Mouse (Mus musculus) brain, embryonic 14.5 days (tissue): ENCODE data around the gene Nipsnap3a. TPM values are rescaled to one million over a fixed set of nuclear protein-coding genes. Genes with fewer than 3 reads are reported as not detected.

Experiments
- DNase-seq: peaks from one replicate; pipeline ENCODE4 v3.0.0-alpha.2; 2011; ENCODE audit warnings: low read depth
- CTCF ChIP-seq: fragments of 200-500 bp; IDR thresholded peaks from 2 replicates; pipeline ENCODE4 v1.5.1; 2012; ENCODE audit warnings: inconsistent platforms, mild to moderate bottlenecking, moderate library complexity, borderline replicate concordance; ENCODE audit not compliant: insufficient read depth, insufficient read length; ENCODE audit errors: extremely low read depth
- POLR2A ChIP-seq: fragments of 200-500 bp; IDR thresholded peaks from 2 replicates; pipeline ENCODE4 v1.6.1; 2012; ENCODE audit warnings: mild to moderate bottlenecking, inconsistent platforms, borderline replicate concordance; ENCODE audit not compliant: poor library complexity, insufficient read depth, insufficient read length, severe bottlenecking; ENCODE audit errors: extremely low read depth
- polyA plus RNA-seq: library from polyadenylated mRNA; depleted of rRNA; stranded (reverse); fragments of >200 nt; gene quantifications from 2 replicates; pipeline ENCODE4 v1.2.3, GENCODE M21; 2012; rRNA removed

The Nipsnap3a gene
- polyA plus RNA-seq, 1 experiment = not detected

GRCm38 (mm10) chr4:53014421-53014820 is 25.3 kb downstream of the Nipsnap3a start:
- DNase-seq = no peak
- no peak for TF ChIP-seq POLR2A
- no peak for TF ChIP-seq CTCF

GRCm38 (mm10) chr4:53015024-53015423 is 26.0 kb downstream of the Nipsnap3a start:
- no peak for DNase-seq
- TF ChIP-seq POLR2A = no peak
- no peak for TF ChIP-seq CTCF

GRCm38 (mm10) chr4:53018392-53018791 is 29.3 kb downstream of the Nipsnap3a start:
- DNase-seq = no peak
- TF ChIP-seq CTCF (no peak), POLR2A (no peak)

GRCm38 (mm10) chr4:53023189-53023925 is 34.3 kb downstream of the Nipsnap3a start:
- TF ChIP-seq CTCF = no peak
- TF ChIP-seq POLR2A = no peak
- DNase-seq = no peak

- no peak for TF ChIP-seq POLR2A
- no peak for DNase-seq
Measured at GRCm38 (mm10) chr4:53024397-53024796, 35.3 kb downstream of the Nipsnap3a start.

GRCm38 (mm10) chr4:53027811-53028210 is 38.7 kb downstream of the Nipsnap3a start:
- DNase-seq = no peak
- TF ChIP-seq POLR2A = no peak
- no peak for TF ChIP-seq CTCF

GRCm38 (mm10) chr4:53030326-53030948 is 41.4 kb downstream of the Nipsnap3a start:
- DNase-seq = peak; percentile 67
- TF ChIP-seq POLR2A (no peak), CTCF (peak; percentile 52; the same call in 1 of the 2 replicates)

GRCm38 (mm10) chr4:53043819-53044218 is 54.7 kb downstream of the Nipsnap3a start:
- TF ChIP-seq CTCF (no peak), POLR2A (no peak)
- peak; percentile 70 for DNase-seq

- DNase-seq = no peak
- TF ChIP-seq CTCF (no peak), POLR2A (no peak)
Measured at GRCm38 (mm10) chr4:53045807-53046206, 56.7 kb downstream of the Nipsnap3a start.

GRCm38 (mm10) chr4:53046238-53047022 is 57.4 kb downstream of the Nipsnap3a start:
- DNase-seq = peak; percentile 54

More at GRCm38 (mm10) chr4:53046238-53047022, 57.4 kb downstream of the Nipsnap3a start:
- TF ChIP-seq POLR2A (no peak), CTCF (no peak)

Other genes with a start within 250 kb of the Nipsnap3a start
- not detected in 2 replicates for gene Olfr275, start 174.7 kb upstream of the Nipsnap3a start, polyA plus RNA-seq
- not detected in 2 replicates for gene Olfr273, start 130.0 kb upstream of the Nipsnap3a start, polyA plus RNA-seq
- gene Olfr272, start 70.1 kb upstream of the Nipsnap3a start, polyA plus RNA-seq = 0.08 TPM in 1 of 2 replicates, not detected in the other
- gene Olfr270, start 24.7 kb upstream of the Nipsnap3a start, polyA plus RNA-seq = not detected in 2 replicates
- 76.3 and 76.9 TPM in 2 replicates for gene Nipsnap3b, start 22.6 kb downstream of the Nipsnap3a start, polyA plus RNA-seq
- 9.1 and 15.9 TPM in 2 replicates for gene Abca1, start 170.6 kb downstream of the Nipsnap3a start, polyA plus RNA-seq